Mouse (Mus musculus) left cerebral cortex, postnatal 25 days (tissue): ENCODE measurements at regions not wholly inside any gene's neighbourhood (a gene's known extent, or its start where the extent isn't known, plus 50 kb on each side); places are given as distances from the start of the nearest gene placed in this dataset.

Source experiments
- DNase-seq, 2 experiments: peaks; one replicate each; pipeline ENCODE4 v3.0.0; 2022; ENCODE audit warnings: low spot score in 2 of 2, mixed read lengths in 1 of 2
- intact Hi-C: fragments of 180-260 bp; cut with DNase I; formaldehyde crosslinking; loops from one replicate; pipeline ENCODE4 v1.15.1; 2025

- intact Hi-C loops: no loop called here
- no peak for DNase-seq
These were observed 691.8 kb upstream of the 3110018I06Rik start for GRCm38 (mm10) chr12:106796596-106796995.

DNA sequence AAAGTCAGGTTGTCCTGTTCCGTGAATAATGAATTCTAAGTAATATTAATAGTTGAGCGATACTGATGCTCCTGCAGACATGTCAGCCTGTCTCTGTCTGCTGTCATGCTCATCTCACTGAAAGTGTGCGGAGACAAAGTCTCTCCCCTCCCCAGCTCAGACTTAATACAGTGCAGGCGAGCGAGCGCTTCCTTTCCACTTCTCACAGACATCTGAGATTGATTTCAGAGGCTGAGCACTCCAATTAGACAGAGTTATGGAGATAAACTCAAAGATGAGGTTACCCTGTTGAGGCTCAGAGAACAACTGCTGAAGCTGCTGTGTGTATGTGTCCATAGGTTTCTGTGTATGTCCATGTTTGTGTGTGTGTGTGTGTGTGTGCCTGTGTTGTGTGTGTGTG is 668.7 kb upstream of the 3110018I06Rik start:
- intact Hi-C loops: no loop called here

DNA sequence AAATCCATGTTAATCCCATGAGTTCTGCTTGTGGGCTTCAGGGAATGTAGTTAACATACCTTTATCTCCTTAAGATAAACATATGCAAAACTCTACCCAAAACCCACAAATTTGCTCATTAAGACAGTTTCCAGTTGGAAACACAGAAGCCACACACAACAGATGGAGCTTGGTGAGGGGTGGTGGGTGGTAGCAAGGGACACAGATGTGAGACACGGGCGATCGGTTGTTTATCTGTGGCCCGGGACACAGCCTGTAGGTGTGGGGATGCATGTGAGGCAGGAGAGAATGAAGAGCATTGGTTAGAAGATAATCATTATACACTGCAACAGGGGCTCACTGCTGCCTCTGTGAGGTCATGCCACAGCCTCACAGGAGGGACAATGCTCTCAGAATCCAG is 666.1 kb upstream of the 3110018I06Rik start:
- intact Hi-C loops: no loop called here
- DNase-seq: peak in 1 of 2 experiments; percentile 11

More for the DNA sequence above, 668.7 kb upstream of the 3110018I06Rik start:
- DNase-seq: no peak

DNA sequence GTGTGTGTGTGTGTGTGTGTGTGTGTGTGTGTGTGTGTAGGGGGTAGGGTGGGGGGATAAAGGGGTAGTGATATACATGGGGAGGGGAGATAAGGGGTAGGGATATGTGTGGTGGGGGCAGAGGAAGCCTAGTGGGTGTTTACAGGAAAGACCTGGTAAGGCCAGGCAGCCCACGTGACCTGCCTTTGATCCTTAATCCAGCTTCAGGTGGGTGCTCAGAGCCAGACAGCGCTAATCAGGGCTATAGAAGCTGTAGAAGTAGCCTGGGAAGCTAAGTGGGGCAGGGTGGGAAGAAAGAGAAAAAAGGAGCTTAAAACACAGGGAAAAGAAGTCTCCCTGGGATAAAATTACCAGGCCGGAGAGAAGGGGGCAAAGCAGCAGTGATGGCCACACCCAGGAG is 659.9 kb upstream of the 3110018I06Rik start:
- DNase-seq: no peak
- intact Hi-C loops: no loop called here

- intact Hi-C loops: no loop called here
- DNase-seq: no peak
These were observed 659.1 kb upstream of the 3110018I06Rik start for GRCm38 (mm10) chr12:106829323-106829722.

DNA sequence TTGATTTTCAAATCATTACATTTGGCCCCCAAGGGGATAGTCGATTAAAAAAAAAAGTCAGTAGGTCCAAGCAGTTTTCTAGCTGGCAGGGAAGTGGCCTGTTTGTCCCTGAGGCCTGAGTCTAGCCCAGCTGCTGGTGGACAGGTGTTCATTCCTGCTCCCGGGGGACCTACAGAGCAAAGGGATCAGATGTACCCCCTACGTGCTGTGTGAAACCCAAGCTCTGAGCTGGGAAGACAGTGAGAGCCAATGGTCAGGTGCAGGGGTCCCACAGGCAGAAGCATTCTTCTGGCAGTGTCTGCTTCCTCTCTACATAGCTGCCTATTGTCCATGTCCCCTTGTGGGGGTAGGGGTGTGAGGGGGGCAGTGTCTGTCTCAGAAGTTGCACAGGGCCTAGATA is 653.2 kb upstream of the 3110018I06Rik start:
- intact Hi-C loops: no loop called here
- no peak for DNase-seq

- intact Hi-C loops: no loop called here
- no peak for DNase-seq
These were observed 648.8 kb upstream of the 3110018I06Rik start for GRCm38 (mm10) chr12:106839618-106840017.

- DNase-seq: no peak
- intact Hi-C loops: no loop called here
These were observed 648.2 kb upstream of the 3110018I06Rik start for GRCm38 (mm10) chr12:106840150-106840651.

DNA sequence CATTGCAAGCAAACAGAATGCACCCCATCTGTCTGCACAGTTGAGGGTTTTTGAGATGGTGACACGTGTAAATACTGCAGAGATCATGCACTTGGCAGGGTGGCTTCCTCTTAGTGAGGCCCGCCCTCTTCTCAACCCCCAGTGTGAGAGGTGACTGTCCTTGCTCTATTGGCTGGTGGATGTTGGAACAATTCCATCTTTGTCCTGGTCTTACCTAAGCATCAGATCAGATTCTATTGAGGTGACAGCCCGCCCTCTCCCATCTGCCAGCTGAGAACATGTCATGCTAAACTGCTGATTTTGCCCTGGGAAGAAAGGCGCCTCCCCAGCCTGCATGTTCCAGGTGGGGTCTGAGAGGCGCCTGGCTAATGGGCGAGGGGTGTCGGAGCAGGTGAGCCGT is 646.4 kb upstream of the 3110018I06Rik start:
- DNase-seq: peak in 1 of 2 experiments; percentile 9
- intact Hi-C loops: no loop called here

DNA sequence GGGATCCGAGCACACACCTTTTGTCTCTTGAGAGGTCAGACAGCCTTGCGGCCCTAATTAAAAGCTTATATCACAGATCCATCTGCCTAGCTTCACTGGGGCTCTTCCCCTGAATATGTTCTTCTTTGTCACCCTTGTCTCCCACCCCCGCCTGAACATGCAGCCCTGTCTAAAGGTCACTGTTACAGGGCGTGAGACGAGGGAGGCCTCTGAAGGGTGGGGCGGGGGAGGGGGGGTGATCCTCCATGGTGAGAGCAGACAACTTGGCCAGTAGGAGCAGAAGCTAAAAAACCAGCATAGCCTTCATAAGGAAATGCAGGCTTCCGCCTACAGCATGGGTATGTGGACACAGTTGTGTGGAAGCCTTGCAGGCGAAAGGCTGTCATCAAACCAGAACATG is 646.0 kb upstream of the 3110018I06Rik start:
- DNase-seq: no peak
- intact Hi-C loops: no loop called here

GRCm38 (mm10) chr12:106851666-106852065 is 636.8 kb upstream of the 3110018I06Rik start:
- no peak for DNase-seq
- intact Hi-C loops: no loop called here

DNA sequence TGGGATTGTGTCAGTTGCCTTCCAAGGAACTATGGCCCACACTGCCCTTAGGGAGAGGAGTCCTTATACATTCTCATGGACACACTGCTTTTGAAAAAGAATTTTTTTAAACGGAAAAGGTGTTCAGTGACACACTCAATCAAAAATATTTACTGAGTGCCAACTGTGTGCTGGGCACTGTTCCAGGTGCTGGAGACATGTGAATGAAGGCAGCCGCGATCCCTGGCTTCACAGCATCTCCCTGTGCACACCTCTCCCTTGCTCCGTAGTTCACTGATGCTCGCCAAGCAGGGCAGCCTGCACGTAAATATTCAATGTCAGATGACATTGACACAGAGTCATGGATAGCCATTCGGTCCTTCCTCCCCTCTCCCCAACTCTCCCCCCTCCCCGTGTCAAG is 635.7 kb upstream of the 3110018I06Rik start:
- intact Hi-C loops: no loop called here
- DNase-seq: no peak

DNA sequence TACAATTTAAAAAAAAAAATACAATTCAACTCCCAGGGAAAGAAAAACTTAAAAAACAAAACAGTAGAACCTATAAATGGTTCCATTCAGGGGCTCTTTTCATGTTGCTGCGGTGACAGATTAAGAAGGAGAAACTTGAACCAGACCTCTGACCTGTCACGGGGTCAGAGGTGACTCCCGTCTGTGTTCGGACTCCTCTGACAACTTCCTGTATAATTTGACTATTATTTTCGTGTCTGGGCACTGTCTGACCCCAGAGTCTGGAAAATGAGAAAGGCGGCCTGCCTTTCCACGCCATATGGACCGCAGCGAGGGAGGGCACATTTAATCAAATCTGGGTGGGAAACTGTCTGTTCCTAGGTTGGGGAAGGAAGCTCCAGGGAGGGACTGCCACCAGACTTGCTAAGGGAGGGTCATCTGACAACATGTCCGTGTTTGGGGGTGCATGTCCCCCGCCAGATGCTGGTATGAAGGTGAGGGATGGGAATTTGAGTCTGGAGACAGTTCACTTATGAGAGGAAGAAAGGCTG is 634.7 kb upstream of the 3110018I06Rik start:
- intact Hi-C loops: no loop called here
- DNase-seq: no peak

GRCm38 (mm10) chr12:106855520-106855919 is 632.9 kb upstream of the 3110018I06Rik start:
- no peak for DNase-seq
- intact Hi-C loops: no loop called here

DNA sequence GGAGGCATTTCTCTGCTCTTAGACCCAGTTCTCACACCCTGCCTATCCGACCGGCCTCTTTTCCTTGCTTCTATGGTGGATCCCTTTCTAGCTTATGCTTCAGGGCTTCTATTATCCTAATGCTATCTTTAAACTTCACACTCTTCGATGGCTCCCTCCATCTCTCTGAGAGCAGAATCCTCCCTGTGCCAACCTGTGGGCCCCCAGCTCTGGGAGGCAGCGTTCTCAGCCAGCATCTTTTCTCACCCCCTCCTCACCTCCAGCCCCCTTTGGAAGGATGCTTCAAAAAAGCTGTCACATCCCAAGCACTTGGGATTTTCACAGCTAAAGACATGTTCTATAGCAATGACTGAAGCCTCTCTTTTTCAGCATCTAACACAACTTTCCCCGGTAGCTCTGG is 626.8 kb upstream of the 3110018I06Rik start:
- intact Hi-C loops: no loop called here
- DNase-seq: peak in 1 of 2 experiments; percentile 62

GRCm38 (mm10) chr12:106864076-106864475 is 624.4 kb upstream of the 3110018I06Rik start:
- intact Hi-C loops: no loop called here
- no peak for DNase-seq

GRCm38 (mm10) chr12:106868036-106868435 is 620.4 kb upstream of the 3110018I06Rik start:
- DNase-seq: no peak
- intact Hi-C loops: no loop called here

DNA sequence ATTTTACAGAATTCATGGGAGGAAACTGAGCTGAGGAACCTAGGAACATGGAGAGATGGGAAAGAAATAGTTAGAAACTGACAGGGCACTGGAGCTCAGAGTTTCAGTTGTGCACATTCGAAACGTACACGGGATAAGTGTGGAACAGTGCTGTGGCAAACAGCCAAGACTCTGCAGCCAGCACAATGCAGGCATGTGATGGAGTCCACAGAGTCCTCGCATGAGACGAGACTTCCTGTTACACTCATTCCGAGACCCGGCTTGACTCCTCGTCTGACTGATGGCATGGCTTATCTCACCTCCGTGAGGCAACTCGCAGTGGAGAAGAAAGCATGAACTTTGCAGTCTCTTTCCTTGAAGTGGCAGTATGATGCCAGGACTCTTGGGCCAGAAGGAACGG is 617.0 kb upstream of the 3110018I06Rik start:
- DNase-seq: no peak
- intact Hi-C loops: no loop called here

DNA sequence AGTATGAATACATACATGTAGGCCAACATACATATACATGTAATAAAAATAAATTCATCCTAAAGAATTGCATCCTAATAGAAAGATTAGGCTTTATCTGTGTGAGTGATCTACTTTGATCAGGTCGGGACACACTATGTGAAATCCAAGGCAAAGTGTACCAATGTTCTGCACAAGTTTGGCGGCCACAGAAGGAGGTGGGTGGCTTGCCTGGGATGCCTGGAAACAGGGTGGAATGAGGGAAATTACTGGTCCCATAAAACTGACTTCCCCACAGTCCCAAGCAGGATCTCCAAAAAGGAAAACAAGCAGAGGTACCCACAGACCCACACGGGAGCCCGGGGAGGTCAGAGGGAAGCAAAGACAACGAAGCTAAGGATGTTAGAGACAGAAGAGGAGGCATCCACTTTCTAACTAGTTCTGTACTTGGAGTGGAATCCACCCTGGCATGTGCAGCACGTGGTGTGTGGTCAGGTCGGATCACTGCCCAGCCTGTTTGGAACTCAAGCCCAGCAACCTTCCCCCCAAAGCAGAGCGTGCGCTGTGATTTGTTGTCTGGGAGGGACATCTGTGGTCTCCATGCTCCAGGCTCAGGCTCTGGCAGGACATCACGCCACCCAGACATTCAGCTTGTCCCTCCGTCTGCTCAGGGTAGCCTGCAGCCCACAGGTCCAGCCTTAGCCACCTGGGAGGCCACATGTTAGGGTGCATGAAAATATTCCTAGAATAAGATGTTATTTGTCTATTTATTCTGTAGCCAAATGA is 615.3 kb upstream of the 3110018I06Rik start:
- DNase-seq: no peak
- intact Hi-C loops: no loop called here

DNA sequence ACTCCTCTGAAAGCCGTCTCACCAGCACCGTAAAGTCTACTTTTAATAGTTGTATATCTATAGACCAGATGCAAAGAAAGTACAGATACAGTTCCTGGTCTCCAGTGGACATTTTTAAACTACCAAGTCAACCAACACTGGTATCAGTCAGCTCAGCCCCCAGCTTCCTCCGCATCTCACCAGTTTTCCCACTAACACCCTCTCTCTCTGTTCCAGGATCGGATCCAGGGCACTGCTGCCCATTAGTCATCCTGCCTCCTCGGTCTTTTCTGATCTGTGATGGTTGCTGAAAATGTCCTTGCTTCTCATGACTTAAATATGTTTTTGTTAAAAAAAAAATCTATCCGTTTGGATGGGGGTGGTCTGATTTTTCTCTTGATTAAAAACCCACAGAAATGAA is 598.1 kb upstream of the 3110018I06Rik start:
- DNase-seq: peak; percentile 16 to 80
- intact Hi-C loops: no loop called here

DNA sequence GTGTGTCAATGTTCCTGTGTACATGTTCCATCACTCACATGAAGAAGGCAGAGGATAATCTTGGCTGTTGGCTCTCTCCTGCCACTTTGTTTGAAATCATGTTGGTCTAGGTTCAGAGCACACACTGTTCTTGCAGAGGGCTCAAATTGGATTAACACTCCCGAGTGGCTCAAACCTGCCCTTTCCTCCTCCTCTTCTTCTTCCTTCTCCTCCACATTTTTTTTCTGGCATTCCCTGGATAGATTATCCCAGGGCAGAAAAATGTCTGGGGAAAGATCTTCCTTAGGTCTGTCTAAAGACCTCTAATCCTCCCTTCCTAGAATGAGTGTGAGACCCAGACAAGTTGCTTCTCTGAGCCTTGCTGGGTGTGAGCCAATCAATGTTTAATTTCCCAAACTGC is 594.4 kb upstream of the 3110018I06Rik start:
- no peak for DNase-seq
- intact Hi-C loops: no loop called here
